ENCODE assay signal across 8 mouse cellular contexts in the genomic region with DNA sequence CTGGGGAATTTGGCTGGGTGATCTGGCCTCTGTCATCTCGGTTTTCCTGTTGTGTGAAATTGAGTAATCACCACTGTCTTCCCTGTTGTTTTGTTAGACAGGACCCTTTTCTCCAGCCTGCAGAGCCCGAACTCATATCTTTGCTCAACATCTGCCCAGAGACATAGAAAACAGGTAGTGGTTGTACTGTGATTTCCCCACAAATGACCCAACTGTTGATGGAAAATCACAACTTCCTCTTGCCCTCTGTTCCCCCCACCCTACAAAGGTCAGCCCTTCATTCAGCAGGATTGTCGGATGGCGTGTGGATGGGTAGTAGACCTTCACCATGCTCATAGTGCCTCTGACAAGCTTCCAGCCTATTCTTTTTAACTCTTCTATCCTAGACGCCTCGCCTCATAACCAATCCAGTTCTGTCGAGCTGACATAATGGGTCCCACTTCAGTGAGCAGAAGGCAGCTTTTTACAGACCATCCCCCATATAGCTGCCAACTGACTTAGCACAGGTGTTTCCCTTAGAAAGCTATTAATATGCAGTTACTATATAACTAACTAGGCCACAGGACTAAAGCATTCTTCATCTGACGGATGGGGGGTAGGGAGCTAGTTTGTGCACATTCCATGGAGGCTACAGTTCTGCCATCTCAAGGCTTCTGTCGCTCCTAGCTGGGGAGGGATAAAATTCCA. TPM values are rescaled to one million over a fixed set of nuclear protein-coding genes. Genes with fewer than 3 reads are reported as not detected.
DNase-seq lines count a peak whose midpoint lies in the region; ATAC-seq lines count a peak whose summit lies in the region.

No protein-coding gene starts in this region.

- peak overlapping the region; percentile 49 for H3K4me2 ChIP-seq in heart, embryonic 14.5 days (ENCODE audit: low read length)
- H3K4me2 ChIP-seq in liver, embryonic 12.5 days = no peak overlapping the region
- H3K4me2 ChIP-seq in midbrain, embryonic 13.5 days (replicated peaks) = no peak overlapping the region

- 57% methylated on average over 9 of the region's 9 CpGs for WGBS in heart, embryonic 14.5 days
- WGBS in liver, embryonic 12.5 days (ENCODE audit: insufficient replicate concordance) = 61% methylated on average over 9 of the region's 9 CpGs
- 84% methylated on average over 9 of the region's 9 CpGs for WGBS in midbrain, embryonic 13.5 days

- 0 out of 2 replicates have a peak, but pooled peaks cover 3% of the 10 kb centered on the region for H3K9me3 ChIP-seq in heart, embryonic 14.5 days (ENCODE audit: control insufficient read depth, low read length)
- H3K9me3 ChIP-seq in liver, embryonic 12.5 days (replicated peaks) = 0 out of 2 replicates have a peak, but pooled peaks cover 6% of the 10 kb centered on the region
- H3K9me3 ChIP-seq in midbrain, embryonic 13.5 days = peaks cover 7% of the 10 kb centered on the region; the same call in 1 of the 2 replicates

- peak overlapping the region; percentile 52 for H3K9ac ChIP-seq in heart, embryonic 14.5 days (ENCODE audit: low read length)
- no peak overlapping the region for H3K9ac ChIP-seq in liver, embryonic 12.5 days
- H3K9ac ChIP-seq in midbrain, embryonic 13.5 days (replicated peaks) = no peak overlapping the region

- H3K27me3 ChIP-seq in heart, embryonic 14.5 days (ENCODE audit: control insufficient read depth, insufficient read depth, low read length) = no peaks in the 10 kb centered on the region
- H3K27me3 ChIP-seq in liver, embryonic 12.5 days (replicated peaks) = no peaks in the 10 kb centered on the region
- no peaks in the 10 kb centered on the region for H3K27me3 ChIP-seq in midbrain, embryonic 13.5 days

- H3K27ac ChIP-seq in heart, embryonic 14.5 days (replicated peaks in 1 of 2; ENCODE audit: control insufficient read depth in 1 of 2, insufficient read depth in 1 of 2, low read depth in 2 of 2, low read length in 2 of 2) = peak overlapping the region; percentile 66 to 85
- H3K27ac ChIP-seq in liver, embryonic 12.5 days = no peak overlapping the region
- H3K27ac ChIP-seq in midbrain, embryonic 13.5 days = no peak overlapping the region

- peaks cover 11 to 18% of the 10 kb centered on the region in 2 experiments for H3K4me1 ChIP-seq in heart, embryonic 14.5 days (ENCODE audit: control insufficient read depth in 2 of 2, insufficient read depth in 2 of 2, low read length in 2 of 2)
- peaks cover 11% of the 10 kb centered on the region for H3K4me1 ChIP-seq in liver, embryonic 12.5 days
- H3K4me1 ChIP-seq in midbrain, embryonic 13.5 days (replicated peaks) = no peaks in the 10 kb centered on the region

- DNase-seq in heart, adult 11 months = peak; percentile 95
- no peak for DNase-seq in heart, adult 8-10 months (ENCODE audit: low spot score)
- DNase-seq in 416B (ENCODE audit: low read depth) = peak; percentile 76
- DNase-seq in layer of hippocampus, adult 8-10 months (ENCODE audit: low spot score in 2 of 2) = no peak

- H3K4me3 ChIP-seq in heart, embryonic 14.5 days (ENCODE audit: control insufficient read depth in 1 of 2, insufficient read depth in 1 of 2, low read depth in 1 of 2, low read length in 2 of 2) = no peak overlapping the region
- H3K4me3 ChIP-seq in liver, embryonic 12.5 days = no peak overlapping the region
- H3K4me3 ChIP-seq in midbrain, embryonic 13.5 days (replicated peaks) = no peak overlapping the region

- peaks cover 47% of the 10 kb centered on the region for H3K36me3 ChIP-seq in heart, embryonic 14.5 days (ENCODE audit: control insufficient read depth, insufficient read depth, low read length)
- peaks cover 96% of the 10 kb centered on the region for H3K36me3 ChIP-seq in liver, embryonic 12.5 days
- 0 out of 2 replicates have a peak, but pooled peaks cover 6% of the 10 kb centered on the region for H3K36me3 ChIP-seq in midbrain, embryonic 13.5 days

- ATAC-seq in heart, embryonic 14.5 days (ENCODE audit: insufficient number of reproducible peaks, insufficient read depth, low FRiP score, low read depth) = 0 out of 2 replicates have a peak, but pooled peaks have one; percentile 40
- ATAC-seq in liver, embryonic 12.5 days = peak; percentile 31; the same call in 1 of the 2 replicates
- no peak for ATAC-seq in erythroid progenitor cell, adult 5-6 weeks (replicated peaks; ENCODE audit: low FRiP score, poor library complexity, severe bottlenecking)
- ATAC-seq in midbrain, embryonic 13.5 days = no peak

RNA-seq across cellular contexts. Expression of a gene that starts 42.7 kb away (rescaled TPM):
- 10 to 100 TPM; 38.1 to 49.1 (median 44.8) TPM for total RNA-seq in heart, adult 8-10 months (2022)
- 11.4 and 16.0 TPM in 2 replicates for polyA plus RNA-seq in heart, embryonic 14.5 days (2014; fragmentation: Nextera tagmentation; extraction: Ambion mirVana)
- polyA plus RNA-seq in liver, embryonic 12.5 days (2016; fragmentation: Nextera tagmentation; extraction: Ambion mirVana) = 60.1 TPM in 2 replicates
- total RNA-seq in erythroid progenitor cell, adult 5-6 weeks (2015; ENCODE audit: low replicate concordance) = 106 and 111 TPM in 2 replicates
- 119 and 127 TPM in 2 replicates for total RNA-seq in erythroid progenitor cell, adult 5-6 weeks (2017; ENCODE audit: low replicate concordance)
- total RNA-seq in layer of hippocampus, adult 8-10 months (2022) = 10 to 100 TPM; 14.6 to 24.8 (median 18.9) TPM
- polyA plus RNA-seq in midbrain, embryonic 13.5 days (2015; fragmentation: Nextera tagmentation; extraction: Ambion mirVana) = 8.3 and 9.9 TPM in 2 replicates

Comparison
In these comparisons a context has a peak if more than half of its experiments do, and no peak if none do; other contexts are left out.
1. DNase-seq: peak in heart, adult 11 months (single experiment) and 416B (single experiment); none in heart, adult 8-10 months (single experiment) and layer of hippocampus, adult 8-10 months (0 of 2).
2. ATAC-seq: peak in heart, embryonic 14.5 days (single experiment) and liver, embryonic 12.5 days (single experiment); none in erythroid progenitor cell, adult 5-6 weeks (single experiment) and midbrain, embryonic 13.5 days (single experiment).
3. H3K27ac ChIP-seq: peak in heart, embryonic 14.5 days (2 of 2); none in liver, embryonic 12.5 days (single experiment) and midbrain, embryonic 13.5 days (single experiment).